Mouse (Mus musculus): ENCODE results near the gene Dscam. TPM values are rescaled to one million over a fixed set of nuclear protein-coding genes. Genes with fewer than 3 reads are reported as not detected.

Dscam gene
- 0.05 and 0.08 TPM in 2 replicates for polyA plus RNA-seq (2015; fragmentation: Nextera tagmentation; extraction: Ambion mirVana)

GRCm38 (mm10) chr16:97170513-97171081 is at the start of gene Dscam:
TSS of gene Dscam (minus strand) at chr16:97170752.

Other genes with a start within 250 kb of the Dscam start
- gene Bace2, start 186.0 kb upstream of the Dscam start, polyA plus RNA-seq (2015; fragmentation: Nextera tagmentation; extraction: Ambion mirVana), result 102 and 114 TPM in 2 replicates